Mouse (Mus musculus) stomach, adult 2 months (tissue): ENCODE results near the gene Olfr1128. TPM values are rescaled to one million over a fixed set of nuclear protein-coding genes. Genes with fewer than 3 reads are reported as not detected.

Source experiments
- polyA plus RNA-seq: library from polyadenylated mRNA; depleted of rRNA; stranded (reverse); fragments of >200 nt; gene quantifications from 2 replicates; pipeline ENCODE4 v1.2.3, GENCODE M21; 2012; rRNA removed

Gene Olfr1128
- not detected in 2 replicates for polyA plus RNA-seq

GRCm38 (mm10) chr2:87545442-87545841 lies at the start of gene Olfr1128:
Olfr1128 (minus strand) TSS chr2:87545542.

GRCm38 (mm10) chr2:87573602-87574001 lies 28.3 kb upstream of the Olfr1128 start, which contains the start of gene Olfr1129:
Olfr1129 (plus strand) TSS chr2:87573902.

GRCm38 (mm10) chr2:87531496-87531895 lies 13.8 kb downstream of the Olfr1128 start, which contains the start of gene Olfr153:
Olfr153 (plus strand) TSS chr2:87531796.

GRCm38 (mm10) chr2:87506265-87506664 lies 39.1 kb downstream of the Olfr1128 start, which contains the start of gene Pramel6:
Pramel6 (plus strand) TSS chr2:87506565.

GRCm38 (mm10) chr2:87496993-87497392 lies 48.3 kb downstream of the Olfr1128 start, which contains the start of gene Pramel7:
Pramel7 (minus strand) TSS chr2:87497093.

Other genes starting within 250 kb of the Olfr1128 start
- gene Olfr1118, start 238.0 kb downstream of the Olfr1128 start, polyA plus RNA-seq: not detected in 2 replicates
- not detected in 2 replicates for gene Olfr1120, start 190.7 kb downstream of the Olfr1128 start, polyA plus RNA-seq
- gene Olfr1121, start 175.6 kb downstream of the Olfr1128 start, polyA plus RNA-seq: not detected in 2 replicates
- not detected in 2 replicates for gene Olfr1122, start 159.7 kb downstream of the Olfr1128 start, polyA plus RNA-seq
- gene Olfr1123, start 128.9 kb downstream of the Olfr1128 start, polyA plus RNA-seq: not detected in 2 replicates
- gene Olfr1124, start 115.3 kb downstream of the Olfr1128 start, polyA plus RNA-seq: not detected in 2 replicates
- not detected in 2 replicates for gene Olfr1126, start 91.6 kb downstream of the Olfr1128 start, polyA plus RNA-seq
- gene Pramel7, start 48.4 kb downstream of the Olfr1128 start, polyA plus RNA-seq: not detected in 2 replicates
- gene Pramel6, start 39.0 kb downstream of the Olfr1128 start, polyA plus RNA-seq: not detected in 2 replicates
- gene Olfr153, start 13.7 kb downstream of the Olfr1128 start, polyA plus RNA-seq: not detected in 2 replicates
- gene Olfr1129, start 28.4 kb upstream of the Olfr1128 start, polyA plus RNA-seq: not detected in 2 replicates
- gene Olfr1130, start 60.7 kb upstream of the Olfr1128 start, polyA plus RNA-seq: not detected in 2 replicates
- gene Olfr1131, start 81.6 kb upstream of the Olfr1128 start, polyA plus RNA-seq: not detected in 2 replicates
- not detected in 2 replicates for gene Olfr1132, start 92.0 kb upstream of the Olfr1128 start, polyA plus RNA-seq
- gene Olfr1133, start 101.8 kb upstream of the Olfr1128 start, polyA plus RNA-seq: not detected in 2 replicates
- gene Olfr1134, start 112.9 kb upstream of the Olfr1128 start, polyA plus RNA-seq: not detected in 2 replicates
- not detected in 2 replicates for gene Olfr1135, start 128.1 kb upstream of the Olfr1128 start, polyA plus RNA-seq
- gene Olfr1136, start 148.4 kb upstream of the Olfr1128 start, polyA plus RNA-seq: not detected in 2 replicates
- not detected in 2 replicates for gene Olfr1137, start 167.6 kb upstream of the Olfr1128 start, polyA plus RNA-seq
- gene Olfr1138, start 194.4 kb upstream of the Olfr1128 start, polyA plus RNA-seq: not detected in 2 replicates
- gene Olfr1140, start 198.2 kb upstream of the Olfr1128 start, polyA plus RNA-seq: not detected in 2 replicates
- not detected in 2 replicates for gene Olfr1141, start 208.4 kb upstream of the Olfr1128 start, polyA plus RNA-seq
- not detected in 2 replicates for gene Olfr152, start 233.9 kb upstream of the Olfr1128 start, polyA plus RNA-seq